Mouse (Mus musculus) small intestine, adult 2 months (tissue): Measurements from ENCODE around the gene Gcc2.

ENCODE experiments used
- CTCF ChIP-seq: fragments of 200-500 bp; IDR thresholded peaks from 2 replicates; pipeline ENCODE4 v1.5.1; 2012; ENCODE audit warnings: low read depth, mild to moderate bottlenecking, control low read depth, inconsistent platforms, low read length, moderate library complexity, mixed read lengths; ENCODE audit not compliant: insufficient replicate concordance, insufficient read length; ENCODE audit errors: extremely low read depth
- POLR2A ChIP-seq: fragments of 200-500 bp; IDR thresholded peaks from 2 replicates; pipeline ENCODE4 v1.6.1; 2012; ENCODE audit warnings: low read depth, mild to moderate bottlenecking, control low read depth, inconsistent platforms, low read length, moderate library complexity

DNA sequence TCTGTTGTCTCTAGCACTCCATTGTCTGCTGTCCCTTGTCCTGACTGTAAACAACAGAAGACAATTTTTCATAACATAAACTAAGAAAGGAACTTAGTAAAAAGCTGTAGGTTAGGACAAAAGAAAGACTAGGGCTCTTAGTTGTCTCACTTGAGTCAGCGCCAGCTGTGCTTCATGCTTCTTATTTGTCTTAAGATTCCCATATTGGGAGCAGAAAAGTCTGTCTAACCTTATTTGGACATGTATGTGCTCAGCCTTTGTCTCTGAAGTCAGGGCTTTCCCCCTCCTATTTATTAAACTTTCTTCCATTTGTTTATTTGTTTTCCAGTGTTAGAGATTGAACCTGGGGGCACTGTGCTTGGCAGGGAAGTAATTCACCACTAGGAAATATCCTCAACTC lies 80.9 kb downstream of the Gcc2 start:
- TF ChIP-seq CTCF (no peak), POLR2A (no peak)
